Mouse (Mus musculus) E14TG2a.4 (cell line): ENCODE measurements around the gene Psmc5.

Experiments
- CTCF ChIP-seq: conservative IDR thresholded peaks from 2 replicates; pipeline ENCODE4 v1.5.1; 2014; ENCODE audit warnings: low read length
- POU5F1 ChIP-seq: IDR thresholded peaks from 2 replicates; pipeline ENCODE4 v1.6.1; 2014; ENCODE audit warnings: low read length, borderline replicate concordance

DNA sequence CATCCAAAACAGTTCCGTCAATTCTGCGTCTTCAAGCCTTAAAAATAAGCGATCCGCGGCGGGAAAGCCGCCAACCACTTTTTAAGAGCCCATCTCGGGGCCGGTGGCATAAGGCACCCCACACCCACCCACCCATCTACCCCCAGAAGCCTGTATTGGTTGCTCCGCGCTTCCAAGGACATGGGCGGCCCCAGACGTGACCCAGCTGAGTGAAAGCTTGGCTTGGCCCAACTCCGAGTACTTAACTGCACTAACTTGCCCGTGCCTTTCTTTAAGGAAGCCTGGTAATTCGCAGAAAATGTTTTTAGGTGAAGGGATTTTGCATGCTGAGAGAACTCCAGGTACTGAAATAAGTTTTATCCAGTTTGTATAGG, 17.3 kb downstream of the Psmc5 start:
- no peak for TF ChIP-seq CTCF
- no peak for TF ChIP-seq POU5F1
